Mouse (Mus musculus) urinary bladder, postnatal 36 days (tissue): ENCODE measurements around the gene Serac1.
"Not testable (repeated sequence)": the region's sequence is repeated elsewhere in the genome, so short reads cannot be mapped to it uniquely, and the experiment has no call there.

ENCODE experiments used
- DNase-seq, 2 experiments: peaks; one replicate each; pipeline ENCODE4 v3.0.0; 2022; ENCODE audit warnings: low spot score in 2 of 2, mixed read lengths in 1 of 2

Serac1 gene

DNA sequence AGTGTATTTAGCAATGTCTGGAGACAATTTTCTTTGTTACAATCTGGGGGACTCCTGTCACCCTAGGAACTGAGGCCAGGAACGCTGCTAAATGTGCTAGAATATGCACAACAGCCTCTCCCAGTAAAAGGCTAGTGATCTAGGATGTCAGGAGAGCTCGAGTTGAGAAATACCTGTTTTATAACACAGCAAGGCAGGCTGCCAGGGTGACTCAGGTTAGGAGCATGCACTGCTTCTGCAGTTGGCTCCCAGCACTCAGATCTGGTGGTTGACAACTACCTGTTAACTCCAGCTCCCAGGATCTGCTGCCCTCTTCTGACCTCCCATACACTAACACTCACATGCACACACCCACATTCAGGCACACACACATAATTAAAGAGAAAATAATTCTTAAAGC, 13.5 kb downstream of the Serac1 start:
- peak in 1 of 2 experiments; percentile 33 for DNase-seq

DNA sequence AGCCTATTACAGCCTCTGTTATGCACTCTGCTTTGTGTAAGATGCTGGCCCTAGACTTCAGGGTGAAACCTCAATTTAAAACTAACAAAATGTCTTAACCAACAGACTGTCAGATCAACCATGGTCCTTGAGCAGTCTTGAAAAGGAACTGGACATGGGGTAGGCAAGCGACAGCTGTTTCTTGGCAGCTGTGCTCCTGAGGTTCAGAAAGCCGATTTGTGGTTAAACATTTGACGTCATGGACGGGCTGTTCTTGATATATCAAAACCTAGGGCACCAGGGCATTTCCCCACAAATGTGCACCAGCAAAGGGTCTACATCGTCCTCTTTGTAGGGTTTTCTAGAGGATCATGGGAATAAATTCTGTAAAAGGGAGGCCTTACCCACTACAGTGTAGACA, 16.0 kb downstream of the Serac1 start:
- no peak for DNase-seq

DNA sequence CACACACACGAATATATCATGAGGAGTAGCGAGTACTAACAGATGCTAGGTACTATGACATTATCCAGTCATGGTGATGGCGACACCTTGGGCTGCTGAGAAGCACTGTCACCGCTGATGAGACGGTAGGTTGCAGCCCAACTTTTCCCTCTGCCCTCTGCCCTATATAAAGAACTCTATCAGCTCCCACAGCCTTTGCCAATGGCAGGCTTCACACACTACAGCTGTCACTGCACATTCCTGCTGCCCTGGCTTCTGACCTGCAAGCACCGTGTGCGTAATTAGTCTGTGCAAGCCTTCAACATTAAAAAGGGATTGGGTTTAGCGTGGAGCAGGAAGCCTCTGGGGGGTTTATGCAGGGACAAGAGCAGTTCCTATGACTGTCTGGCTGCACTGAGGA, 16.7 kb downstream of the Serac1 start:
- DNase-seq = no peak

DNA sequence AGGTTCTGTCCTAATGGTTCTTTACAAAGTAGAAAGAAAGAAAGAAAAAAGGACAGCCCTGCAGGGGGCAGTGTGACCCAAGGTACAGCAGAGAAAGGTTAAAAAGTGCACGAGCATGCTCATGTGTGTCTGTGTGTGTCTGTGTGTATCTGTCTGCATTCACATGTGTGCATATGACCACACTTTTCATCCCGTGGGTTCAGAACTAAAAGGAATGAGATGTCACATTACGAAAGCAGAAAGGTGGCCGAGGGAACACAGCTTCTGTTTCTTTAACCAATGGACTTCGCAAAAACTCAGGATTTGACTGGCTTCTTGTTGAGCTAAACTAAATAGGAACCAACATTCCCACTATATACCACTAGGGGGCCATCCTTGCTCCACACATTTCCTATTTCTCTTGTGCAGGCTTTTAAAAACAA, 24.6 kb downstream of the Serac1 start:
- DNase-seq = peak; percentile 22 to 39

DNA sequence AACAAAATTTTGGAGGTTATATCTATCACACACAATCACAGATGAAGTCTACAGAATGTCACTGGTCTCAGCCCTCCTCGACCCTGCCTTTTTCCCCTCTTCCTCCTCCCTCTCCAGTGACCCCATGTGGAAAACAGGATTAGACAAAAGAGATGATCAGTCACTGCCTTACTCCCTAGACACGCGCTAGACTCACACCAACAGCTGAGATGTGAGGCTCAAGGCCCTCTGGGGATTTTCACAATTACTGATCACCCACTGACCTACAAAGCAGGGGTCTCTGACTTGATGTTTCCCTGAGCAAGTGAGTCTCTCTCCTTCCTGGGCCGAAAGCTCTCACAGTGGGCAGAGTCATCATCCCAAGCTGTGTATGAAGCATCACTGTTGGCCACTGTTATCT, 26.7 kb downstream of the Serac1 start:
- no peak for DNase-seq

DNA sequence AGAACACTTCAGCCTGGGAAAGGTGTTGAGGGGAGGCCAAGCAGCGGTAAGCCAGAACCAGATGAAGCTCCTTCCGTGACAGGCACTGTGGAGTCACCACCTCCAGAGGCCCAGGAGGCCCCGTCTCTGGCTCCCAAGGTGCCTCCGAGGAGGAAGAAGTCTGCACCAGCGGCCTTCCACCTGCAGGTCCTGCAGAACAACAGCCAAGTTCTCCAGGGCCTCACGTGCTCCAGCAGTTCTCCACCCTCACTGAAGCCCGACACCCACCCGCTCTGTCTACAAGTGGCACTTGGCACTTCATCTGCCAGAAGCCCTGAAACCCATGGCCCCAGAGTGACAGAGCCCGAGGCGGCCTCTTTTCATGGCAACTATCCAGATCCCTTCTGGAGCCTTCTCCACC, 42.0 kb downstream of the Serac1 start:
- DNase-seq = no peak

DNA sequence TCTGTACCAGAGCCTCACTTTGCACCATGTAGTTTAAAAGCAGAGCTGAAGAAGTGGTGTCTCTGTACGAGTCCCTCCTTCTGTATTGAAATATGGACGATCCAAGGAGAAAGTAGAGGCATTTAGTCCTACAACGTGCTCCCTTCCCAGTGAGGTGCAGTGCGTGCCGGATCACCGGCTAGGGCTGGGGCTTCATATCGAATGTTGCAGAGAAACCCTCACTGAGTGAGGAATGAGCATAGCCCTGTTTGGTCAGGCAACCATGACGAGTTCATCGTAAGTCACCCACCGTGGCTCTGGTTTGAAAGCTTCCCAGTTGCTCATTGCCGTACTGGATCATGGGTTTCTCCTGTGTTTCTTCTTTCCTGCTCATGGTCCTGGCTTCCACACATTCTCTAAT, 42.7 kb downstream of the Serac1 start:
- no peak for DNase-seq

DNA sequence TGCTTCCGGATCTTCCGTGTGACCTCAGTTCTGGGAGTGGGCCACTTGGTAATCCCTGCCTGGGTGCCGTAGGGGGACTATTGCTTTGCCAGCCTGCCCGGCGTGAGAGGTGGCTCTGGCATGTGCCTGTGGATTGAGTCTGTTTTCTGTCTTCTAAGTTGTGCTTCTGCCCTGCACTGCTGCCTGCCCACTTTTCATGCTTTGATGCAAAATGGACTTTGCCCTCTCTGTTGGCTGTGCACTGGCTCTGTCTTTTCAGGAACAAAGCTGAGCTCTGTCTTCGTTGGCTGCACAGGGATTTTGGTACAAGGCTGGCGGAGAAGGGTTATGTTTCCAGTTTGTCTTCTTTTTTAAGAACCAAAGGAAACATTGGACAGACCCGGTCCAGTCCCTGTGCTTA, 43.1 kb downstream of the Serac1 start:
- no peak for DNase-seq

DNA sequence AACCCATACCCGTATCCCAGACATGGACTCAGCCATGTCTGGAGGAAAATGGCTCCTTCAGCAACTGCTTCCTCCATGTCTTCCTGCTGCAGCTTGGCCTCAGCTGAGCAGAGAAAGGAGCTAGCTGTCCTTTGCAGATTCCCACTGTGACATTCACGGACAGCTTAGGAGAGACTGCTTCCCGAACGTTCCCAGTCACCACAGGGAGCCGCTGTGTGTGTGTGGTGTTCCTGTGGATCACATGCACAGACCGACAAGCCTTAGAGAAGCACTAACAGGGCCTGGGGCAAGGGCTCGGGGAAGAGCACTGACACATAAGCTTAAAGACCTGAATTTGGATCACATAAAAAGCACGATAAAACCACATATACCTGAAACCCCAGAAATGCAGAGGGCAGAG, 43.9 kb downstream of the Serac1 start:
- no peak for DNase-seq

DNA sequence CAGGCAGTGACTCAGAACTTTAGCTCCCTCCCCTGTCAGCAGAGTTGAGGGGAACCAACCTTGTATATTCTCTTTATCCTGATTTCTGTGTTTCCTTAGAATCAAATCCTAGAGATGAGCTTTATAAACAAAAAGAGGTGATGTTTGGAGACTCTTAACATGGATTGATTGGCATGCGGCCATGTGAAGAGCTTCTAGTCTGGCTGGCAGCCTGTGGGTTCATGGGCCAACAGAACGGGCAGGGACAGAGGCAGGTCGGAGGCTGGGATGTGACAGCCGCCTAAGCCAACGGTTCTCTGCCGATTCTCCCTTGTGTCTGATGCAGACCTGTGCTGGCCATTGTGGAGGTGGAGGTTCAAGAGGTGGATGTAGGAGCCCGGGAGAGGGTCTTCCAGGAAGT, 53.7 kb downstream of the Serac1 start:
- DNase-seq = no peak

DNA sequence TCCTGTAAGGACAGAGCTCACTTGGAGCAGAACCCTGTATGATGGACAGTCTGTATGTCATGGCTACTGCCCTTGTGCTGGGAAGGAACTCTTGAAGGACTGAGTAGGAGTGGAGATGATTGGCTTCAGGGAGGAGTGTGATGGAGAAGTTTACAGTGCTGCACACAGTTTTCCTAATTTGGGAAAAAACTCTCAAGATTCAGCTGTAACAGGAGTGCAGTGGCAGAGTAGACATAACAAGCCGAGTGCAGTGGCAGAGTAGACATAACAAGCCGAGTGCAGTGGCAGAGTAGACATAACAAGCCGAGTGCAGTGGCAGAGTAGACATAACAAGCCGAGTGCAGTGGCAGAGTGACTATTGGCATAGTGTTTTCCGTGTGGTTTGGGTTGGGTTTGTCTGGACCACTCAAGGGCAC, 58.2 kb downstream of the Serac1 start:
- DNase-seq = not testable (repeated sequence)

DNA sequence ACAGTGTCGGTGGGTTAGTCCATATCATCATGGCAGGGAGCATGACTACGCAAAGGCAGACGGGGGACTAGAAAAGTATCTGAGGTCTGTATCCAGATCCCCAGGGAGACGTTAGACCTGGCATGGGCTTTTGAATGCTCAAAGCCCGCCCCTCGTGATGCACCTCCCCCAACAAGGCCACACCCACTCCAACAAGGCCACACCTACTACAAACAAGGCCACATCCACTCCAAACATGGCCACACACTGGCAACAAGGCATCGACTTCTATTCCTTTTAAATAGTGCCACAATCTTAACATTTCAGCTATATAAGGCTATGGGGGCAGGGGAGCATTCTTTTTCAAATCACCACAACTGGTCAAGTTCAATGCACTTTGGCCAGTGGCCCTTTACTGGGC, 58.9 kb downstream of the Serac1 start:
- DNase-seq = no peak

DNA sequence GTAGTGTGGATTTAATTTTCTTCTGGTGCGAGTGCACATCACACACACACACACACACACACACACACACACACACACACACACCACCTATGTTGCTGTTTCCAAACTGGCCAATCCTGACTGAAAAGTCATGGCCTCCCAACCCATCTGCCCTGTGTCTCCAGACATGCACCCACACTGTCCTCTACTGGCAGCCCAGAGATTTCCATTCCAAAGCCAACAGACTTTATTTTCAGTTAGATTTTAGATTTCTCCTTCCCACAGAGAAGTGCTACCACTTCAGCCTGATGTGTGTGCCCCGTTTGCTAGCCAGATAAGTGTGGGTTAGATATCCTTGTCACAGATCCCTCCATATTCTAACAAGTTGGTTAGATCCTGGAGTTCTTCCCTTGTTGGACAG, 59.8 kb downstream of the Serac1 start:
- peak in 1 of 2 experiments; percentile 59 for DNase-seq

DNA sequence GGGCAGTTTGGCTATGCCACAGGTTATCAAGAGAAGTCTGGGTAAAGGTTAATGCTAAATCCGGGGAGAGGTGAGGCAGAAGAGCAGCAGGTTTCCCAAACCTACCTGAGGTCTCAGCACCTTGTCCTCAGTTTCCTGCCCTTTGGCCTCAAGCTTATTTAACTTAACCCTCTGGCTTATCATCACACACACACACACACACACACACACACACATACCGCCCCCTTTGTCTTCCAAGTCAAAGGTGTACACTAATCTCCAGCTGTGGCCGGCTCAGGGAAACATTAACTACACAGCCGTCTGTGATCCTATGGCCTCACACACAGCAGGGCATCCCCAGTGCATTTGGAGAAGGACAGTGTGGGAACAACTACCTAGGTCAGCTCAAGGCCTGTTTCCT, 61.2 kb downstream of the Serac1 start:
- no peak for DNase-seq

DNA sequence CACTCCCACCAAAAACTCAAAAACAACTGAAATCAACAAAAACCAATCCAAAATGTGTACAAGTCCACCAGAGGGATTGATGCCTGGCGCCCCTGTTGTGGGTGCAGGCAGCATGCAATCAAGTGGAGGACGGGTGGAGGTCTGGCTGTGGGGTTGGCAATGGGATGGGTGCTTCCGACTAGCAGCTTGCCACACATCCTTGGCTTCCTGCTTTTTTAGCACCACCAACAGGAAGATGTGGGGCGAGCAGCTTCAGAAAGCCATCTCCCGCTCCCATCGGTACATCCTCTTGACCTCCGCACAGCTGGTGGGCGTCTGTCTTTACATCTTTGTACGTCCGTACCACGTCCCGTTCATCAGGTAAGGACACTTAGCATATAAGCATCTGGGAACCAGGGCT, 62.3 kb downstream of the Serac1 start:
- DNase-seq = no peak

DNA sequence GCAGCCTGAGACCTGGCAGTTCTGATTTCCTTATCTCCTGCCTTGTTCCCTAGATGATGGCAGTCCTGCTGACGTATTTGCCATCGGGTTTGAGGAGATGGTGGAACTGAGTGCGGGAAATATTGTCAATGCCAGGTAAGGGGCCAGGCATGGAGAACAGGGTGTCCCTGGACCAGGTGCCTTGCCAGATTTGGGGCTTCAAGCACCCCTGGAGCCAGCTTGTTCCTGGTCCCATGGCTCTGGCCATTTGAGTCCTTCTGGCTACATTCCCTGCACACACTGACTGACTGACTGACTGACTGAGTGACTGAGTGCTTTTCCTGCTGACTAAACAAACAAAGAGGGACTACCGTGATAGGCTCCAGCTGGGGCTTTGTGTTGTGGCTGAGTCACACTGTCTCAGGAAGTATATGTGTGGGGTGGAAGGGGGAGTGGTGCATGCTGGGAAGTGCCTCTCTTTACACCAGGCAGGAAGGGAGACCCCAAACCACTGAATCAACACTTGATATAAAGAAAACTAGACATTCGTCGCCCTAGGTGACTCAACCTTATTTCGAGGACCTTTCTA, 63.2 kb downstream of the Serac1 start:
- no peak for DNase-seq

DNA sequence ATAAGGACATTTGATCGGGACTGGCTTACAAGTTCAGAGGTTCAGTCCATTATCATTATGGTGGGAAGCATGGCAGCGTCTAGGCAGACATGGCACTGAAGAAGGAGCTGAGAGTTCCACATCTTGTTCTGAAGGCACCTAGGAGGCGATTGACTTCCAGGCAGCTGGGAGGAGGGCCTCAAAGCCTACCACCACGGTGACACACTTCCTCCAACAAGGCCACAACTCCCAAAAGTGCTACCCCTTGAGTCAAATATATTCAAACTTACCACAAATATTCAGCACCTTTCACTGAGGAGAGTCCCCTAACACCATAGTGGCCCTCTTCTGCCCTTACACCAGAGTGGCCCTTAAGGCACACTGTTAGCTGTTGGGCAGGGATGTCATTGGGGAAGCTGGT, 64.6 kb downstream of the Serac1 start:
- no peak for DNase-seq

DNA sequence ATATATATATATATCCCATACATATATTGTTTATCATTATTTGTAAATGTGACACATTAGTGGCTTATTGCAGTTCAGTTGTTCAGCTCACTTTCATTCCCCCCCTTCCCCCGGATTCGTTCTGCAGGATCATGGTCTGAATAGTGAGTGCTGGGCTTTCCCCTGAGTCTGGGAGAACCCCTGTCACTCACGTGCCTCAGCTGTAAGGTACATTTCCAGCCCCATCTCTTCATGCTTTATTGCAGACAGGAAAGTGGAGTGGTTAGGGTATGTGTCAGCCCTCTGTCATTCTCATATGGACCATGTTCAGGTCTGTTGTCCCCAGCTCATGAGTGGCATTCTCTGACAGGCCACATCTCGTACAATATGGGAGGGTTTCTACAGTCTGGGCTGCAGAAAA, 66.5 kb downstream of the Serac1 start:
- DNase-seq = no peak

DNA sequence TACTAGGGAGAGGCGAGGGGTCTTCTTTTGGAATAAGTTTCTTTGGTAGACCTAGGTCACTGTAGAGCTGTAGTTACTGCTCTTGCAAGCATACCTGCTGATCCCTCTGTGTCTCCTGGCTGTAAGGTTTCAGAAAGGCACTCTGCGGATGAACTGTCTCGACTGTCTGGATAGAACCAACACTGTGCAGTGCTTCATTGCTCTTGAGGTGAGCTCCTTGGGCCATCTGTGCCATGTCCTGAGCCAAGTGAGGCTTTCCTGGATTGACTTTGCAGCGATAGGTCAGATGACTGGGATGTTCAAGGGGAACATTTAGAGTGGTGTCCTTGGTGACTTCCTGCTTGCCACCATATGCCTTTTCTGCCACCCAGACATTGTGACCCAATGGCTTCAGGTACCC, 69.9 kb downstream of the Serac1 start:
- no peak for DNase-seq

DNA sequence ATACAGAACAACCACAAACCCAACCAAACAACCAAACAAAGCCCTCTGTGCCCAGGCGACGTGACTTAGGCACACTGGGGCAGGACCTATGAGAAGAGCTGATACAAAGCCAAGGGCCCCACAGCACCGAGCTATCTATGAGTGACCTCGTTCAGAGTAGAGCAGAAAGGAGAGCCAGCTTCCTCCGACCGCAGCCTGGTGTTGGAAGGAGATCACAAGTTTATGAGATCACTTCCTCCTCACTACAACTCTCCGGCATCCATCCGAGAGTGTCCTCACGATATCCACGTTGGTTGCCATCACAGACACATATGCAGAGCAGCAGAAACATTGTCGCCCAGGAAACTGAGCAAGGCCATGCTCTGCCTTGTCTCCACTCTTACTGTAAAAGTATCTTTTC, 71.0 kb downstream of the Serac1 start:
- DNase-seq = no peak

DNA sequence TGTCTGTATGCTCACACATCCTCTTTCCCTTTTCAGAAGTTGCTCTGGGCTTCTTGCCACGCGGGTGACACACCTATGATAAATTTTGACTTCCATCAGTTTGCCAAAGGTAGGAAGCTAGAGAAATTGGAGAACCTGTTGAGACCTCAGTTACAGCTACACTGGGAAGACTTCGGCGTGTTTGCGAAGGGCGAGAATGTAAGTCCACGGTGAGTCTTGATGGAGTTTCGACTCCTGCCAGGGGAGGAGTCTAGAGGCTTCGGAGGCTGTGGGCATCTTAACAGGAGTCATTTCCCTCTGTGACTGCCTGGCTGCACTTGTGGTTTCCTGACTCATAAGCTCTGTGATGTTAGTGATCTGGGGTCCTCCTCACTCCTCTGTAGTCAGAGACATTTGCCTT, 71.6 kb downstream of the Serac1 start:
- DNase-seq = no peak

DNA sequence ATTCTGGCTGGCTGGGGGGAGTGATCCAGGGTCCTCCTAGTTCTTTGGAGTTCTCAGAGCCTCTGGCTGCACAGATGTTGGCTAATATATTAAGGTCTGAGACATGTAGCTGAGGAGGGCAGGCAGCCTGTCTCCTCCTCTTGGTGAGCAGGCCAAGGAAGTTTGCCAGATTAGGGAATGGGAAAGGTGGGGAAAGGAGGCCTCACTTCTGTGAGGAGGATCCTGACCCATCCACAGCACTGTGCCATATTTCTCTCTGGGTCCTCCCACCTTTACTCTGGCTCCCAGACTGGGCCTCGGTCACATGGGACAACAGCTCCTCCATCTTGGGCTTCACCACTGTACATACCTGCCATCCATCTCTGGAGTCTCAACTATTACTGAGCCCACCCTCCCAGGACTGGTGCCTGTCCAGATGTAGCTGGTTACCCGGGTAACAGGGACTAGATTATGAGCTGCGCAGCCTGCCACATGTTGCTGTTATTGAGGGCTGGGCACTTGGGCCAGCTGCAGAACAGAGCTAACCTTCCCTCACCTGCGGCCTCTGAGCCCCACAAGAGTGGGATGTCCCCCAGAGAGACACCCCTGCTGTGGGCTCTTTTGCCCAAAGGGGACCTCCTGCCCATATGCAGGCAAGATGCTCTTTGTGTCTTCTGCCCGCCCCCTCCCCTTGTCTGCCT, 72.3 kb downstream of the Serac1 start:
- no peak for DNase-seq

DNA sequence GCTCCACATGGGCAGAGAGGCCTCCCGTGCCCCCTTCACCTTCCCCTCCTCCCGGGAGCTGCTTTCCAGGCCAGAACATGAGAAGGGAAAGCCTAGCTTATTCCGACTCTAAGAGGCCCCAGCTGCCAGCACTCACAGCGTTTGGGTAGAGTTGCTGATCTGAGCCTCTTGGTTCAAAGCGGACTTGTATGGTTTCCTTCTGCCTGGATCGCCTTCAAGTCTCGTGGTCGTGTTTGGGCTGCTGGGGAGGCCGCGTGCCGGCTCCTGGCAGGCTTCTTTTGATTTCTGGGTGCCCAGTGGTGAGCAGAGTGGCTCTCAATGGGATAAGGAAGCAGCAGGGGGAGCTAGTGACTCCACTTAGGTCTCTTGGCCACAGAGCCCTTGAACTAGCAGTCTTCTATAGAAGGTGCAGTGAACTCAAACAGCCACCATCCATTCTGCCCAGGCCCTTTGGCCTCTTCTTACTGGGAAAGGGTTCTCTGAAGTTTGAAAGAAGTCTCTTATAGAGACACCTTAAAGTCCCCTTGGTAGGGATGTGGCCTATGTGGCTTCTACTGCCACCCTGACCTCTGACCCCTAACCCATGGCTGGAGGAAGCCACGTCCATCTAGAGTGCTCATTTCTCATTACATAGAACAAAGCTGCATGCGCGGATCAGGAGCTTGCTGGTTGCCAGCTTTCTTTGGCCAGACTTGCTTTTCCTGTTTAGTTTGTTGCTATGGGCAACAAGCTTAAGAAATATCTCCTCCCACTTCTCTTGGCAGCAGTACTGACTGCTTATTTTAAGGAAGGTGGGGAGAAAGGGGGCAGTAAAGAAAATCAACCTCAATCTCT, 73.7 kb downstream of the Serac1 start:
- peak; percentile 65 to 75 for DNase-seq
